Mouse (Mus musculus) MEL-GATA-1-ER (cell line): ENCODE results near the gene Ralgps1.

Source experiments
- DNase-seq: peaks from one replicate; pipeline ENCODE4 v3.0.0-alpha.2; 2012; ENCODE audit warnings: low read depth; ENCODE audit errors: extremely low read depth

Ralgps1 gene

DNA sequence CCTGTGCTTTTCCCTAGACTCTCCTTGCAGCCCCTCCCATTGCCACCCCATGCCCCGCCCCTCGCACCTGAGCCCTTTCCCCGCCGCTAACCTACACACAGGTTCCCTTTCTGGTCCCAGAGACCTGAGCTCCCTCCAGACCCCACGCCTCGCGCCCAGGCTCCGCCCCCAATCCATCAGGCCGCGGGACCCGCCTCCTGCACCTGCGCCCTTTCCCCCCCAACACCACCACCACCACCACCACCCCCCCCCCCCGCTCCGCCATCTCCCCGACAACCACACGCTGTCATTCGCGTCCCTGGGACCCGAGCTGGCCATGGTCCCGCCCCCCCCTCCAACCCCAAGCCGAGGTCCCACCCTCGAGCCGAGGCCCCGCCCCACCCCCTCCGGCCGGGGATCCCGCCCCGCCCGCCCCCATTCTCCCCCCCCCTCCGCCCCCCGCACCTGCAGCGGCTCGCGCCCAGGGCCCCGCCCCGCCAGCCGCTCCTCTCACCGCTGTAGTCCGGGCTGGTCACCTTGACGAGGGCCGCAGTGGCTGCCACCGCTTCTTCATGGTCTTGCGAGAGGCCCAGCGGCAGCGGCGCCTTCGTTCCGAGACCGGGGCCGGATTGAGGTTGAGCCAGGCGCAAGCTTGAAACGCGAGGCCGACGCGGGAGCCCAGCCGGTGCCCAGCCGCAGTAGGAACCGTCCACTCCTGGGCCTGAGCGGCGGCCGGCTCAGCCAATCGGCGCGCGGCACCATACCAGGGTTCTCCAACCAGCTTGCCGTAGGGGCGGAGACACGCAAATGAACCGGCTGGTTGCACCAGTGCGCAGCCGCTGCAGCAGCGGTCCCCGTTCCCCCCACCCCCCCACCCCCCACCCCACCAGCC, at the start of gene Ralgps1:
Ralgps1 (minus strand) TSS at position 710 of the 871 bp plus-strand sequence.
- peak; percentile 81 for DNase-seq

DNA sequence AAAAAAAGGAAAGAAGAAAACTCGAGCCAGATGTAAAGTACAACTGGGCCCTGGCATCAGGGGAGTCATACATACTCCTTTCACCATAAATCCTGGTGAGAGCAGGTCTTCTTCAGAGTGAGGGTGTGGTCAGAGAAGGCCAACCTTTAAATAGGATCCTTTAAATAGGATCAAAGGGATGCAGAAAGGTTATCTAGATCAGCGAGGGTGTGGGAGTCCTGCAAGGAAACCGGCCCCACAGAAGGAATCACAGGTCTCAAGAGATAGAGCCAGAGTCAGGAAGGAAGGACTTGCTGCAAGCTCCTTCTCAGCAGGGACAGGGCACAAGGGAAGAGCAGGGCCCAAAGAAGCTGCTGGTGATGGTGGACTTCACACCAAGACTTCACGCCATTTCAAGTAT, 46.2 kb upstream of the Ralgps1 start:
- DNase-seq: no peak

- no peak for DNase-seq
Measured at GRCm38 (mm10) chr2:33414019-33414418, 42.7 kb upstream of the Ralgps1 start.

DNA sequence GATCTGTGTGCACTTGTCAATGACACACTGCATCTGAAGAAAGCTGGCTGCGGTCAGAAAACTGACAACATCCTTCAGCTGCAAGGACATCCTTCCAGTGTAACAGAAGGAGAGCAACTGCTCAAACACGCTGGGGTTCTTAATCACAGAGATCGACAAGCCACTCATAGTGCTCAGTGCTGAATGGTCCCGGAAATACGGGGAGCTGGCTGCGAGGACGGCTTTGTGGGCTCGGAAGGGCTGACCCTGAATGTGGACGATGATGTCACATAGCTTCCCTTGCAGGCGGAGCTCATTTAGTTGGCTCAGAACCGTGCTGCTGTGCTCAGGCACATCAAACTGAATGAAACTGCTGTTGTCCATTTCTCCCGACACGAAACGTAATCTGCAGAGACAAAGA, 40.8 kb upstream of the Ralgps1 start:
- DNase-seq: no peak

DNA sequence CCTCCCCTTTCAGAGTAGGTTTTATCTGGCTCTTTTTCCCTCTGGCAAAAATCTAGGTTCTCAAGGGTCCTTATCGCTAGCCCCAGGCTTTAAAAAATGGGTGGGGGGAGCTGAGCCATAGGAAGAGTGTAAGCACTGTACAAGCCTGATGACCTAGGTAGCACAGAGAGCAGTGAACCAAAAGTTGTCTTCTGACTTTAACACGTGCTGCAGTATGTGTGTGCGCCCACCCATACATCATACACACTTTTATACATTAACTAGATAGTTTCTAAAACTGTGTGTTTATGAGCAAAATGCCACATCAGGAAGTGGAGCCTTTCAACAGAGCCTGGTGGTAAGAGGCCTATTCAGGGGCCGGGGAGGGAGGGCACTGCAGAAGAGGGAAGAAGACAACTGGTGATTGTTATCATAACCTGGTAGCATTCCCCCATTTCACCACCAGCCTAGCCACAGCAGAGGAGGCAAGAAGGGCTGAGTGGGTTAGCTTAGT, 32.3 kb upstream of the Ralgps1 start:
- peak; percentile 49 for DNase-seq

DNA sequence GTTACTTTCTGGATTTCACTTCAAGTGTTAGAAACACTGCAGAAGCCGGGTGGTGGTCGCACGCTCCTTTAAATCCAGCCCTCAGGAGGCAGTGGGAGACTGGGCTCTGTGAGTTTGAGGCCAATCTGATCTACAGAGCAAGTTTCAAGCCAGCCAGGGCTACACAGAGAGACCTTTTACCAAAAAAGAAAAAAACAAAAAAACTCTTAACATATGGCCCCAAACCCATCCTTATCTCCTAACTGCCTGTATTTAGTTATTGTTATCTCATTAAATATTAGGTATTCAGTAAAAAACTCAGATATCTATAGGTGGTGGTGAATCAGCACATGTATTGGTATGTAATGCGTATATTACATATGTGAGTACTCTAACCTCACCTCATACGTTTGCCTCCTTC, 31.4 kb upstream of the Ralgps1 start:
- DNase-seq: no peak

GRCm38 (mm10) chr2:33402236-33402635, 30.9 kb upstream of the Ralgps1 start:
- peak; percentile 14 for DNase-seq

GRCm38 (mm10) chr2:33401217-33401616, 29.9 kb upstream of the Ralgps1 start:
- DNase-seq: no peak

DNA sequence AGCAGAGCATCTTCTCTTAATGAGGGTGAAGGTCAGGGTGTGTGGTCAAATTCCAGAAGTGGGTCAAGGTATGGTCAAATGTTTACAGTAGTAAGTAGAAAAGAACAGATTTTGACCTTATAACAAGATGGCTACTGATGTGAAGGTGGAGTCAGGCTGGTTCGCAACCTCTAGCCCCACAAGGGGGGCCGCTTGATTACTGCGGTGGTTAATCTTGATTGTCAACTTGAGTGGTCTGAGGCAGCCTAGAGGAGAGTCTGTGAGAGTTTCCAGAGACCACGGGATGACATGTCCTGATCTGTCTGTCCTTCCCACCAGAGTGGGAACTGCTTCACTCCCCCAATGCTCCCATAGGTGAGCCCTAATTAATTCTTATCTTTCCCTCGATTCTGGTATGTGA, 29.3 kb upstream of the Ralgps1 start:
- DNase-seq: no peak

- no peak for DNase-seq
Measured at GRCm38 (mm10) chr2:33399091-33399490, 27.8 kb upstream of the Ralgps1 start.

DNA sequence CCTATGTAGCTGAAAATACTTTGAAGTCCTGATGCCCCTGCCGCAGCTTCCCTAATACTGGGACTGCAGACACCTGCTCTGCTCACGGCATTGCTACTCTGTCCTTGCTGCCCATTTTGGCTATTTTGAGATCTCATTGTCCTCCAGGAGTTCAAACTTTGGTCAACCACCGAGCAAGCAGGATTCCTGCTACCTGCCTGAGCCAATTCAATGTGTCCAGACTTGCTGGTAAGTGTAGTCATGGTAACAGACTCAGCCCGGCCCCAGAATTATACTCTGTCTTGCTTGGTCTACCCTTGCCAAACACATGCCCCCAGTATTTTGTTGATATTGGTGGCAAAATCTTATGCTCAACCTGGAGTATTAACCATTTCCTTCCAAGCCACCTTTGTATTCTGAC, 25.8 kb upstream of the Ralgps1 start:
- DNase-seq: no peak

GRCm38 (mm10) chr2:33395053-33395452, 23.8 kb upstream of the Ralgps1 start:
- DNase-seq: no peak

GRCm38 (mm10) chr2:33393951-33394635, 22.8 kb upstream of the Ralgps1 start:
- DNase-seq: no peak

GRCm38 (mm10) chr2:33393021-33393420, 21.7 kb upstream of the Ralgps1 start:
- no peak for DNase-seq

DNA sequence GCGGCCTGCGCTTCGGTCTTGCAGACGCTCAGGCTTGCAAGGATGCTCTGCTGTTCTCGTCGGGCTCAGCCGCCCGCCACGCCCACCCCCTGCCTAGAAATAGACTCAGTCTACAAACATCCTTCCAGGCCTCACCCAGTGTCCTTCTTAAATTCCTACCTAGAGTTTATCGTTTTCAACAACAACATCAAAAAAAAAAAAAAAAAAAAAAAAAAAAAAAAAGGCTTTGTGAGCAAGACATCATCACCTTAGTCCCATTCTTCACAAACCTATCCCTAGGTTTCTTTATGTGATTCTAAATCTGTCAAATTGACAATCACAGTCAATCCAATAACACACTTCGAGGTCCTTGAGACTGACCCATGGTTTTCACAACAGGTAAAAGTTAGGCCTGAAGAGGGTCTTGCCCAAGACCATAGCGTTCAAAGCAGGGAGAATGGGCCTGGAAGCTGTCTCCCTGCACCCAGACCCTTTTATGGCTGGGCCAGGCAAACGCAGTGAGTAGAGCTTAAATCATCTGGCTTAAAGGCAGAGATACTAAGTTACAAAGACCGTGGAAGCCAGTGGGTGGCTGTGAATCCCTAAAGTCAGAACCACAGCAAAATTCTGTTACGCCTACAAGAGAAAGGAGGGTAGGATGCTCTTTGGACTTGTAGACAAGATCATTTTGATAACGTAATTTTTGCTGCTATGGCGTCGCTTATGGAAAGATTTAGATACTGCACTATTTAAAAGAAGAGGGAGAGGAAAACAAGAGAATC, 542 bp upstream of the Ralgps1 start:
- no peak for DNase-seq

- DNase-seq: no peak
Measured at GRCm38 (mm10) chr2:33370276-33370776, 960 bp downstream of the Ralgps1 start.

DNA sequence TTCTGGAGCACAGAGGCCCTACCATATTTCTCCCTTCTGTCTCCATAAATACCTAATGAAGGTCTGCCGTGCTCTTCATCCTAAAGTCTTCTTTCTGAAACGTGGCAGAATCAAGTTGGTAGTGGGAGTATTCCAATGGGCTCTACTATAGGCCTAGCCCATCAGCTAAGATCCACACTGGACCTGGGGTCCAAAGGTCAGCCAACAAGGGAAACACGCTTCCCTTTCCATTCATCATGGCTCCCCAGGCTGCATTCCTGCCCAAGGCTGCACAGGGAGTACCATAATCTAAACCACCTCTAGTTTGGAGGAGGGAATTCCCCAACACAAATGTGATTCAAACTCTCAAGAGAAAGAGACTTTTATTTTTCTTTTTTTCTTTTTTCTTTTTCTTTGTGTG, 1.8 kb downstream of the Ralgps1 start:
- DNase-seq: no peak

GRCm38 (mm10) chr2:33368486-33368885, 2.8 kb downstream of the Ralgps1 start:
- no peak for DNase-seq

- no peak for DNase-seq
Measured at GRCm38 (mm10) chr2:33365703-33366471, 5.4 kb downstream of the Ralgps1 start.

GRCm38 (mm10) chr2:33364656-33365055, 6.6 kb downstream of the Ralgps1 start:
- no peak for DNase-seq

GRCm38 (mm10) chr2:33363890-33364289, 7.4 kb downstream of the Ralgps1 start:
- no peak for DNase-seq
